Mouse (Mus musculus) forebrain, embryonic 12.5 days (tissue): ENCODE measurements at regions not wholly inside any gene's neighbourhood (a gene's known extent, or its start where the extent isn't known, plus 50 kb on each side); places are given as distances from the start of the nearest gene placed in this dataset.

Experiments used
- ATAC-seq: fragments of 200-750 bp; cut with Nextera tagmentation; 2 replicates; pipeline ENCODE4 v1.8.0; 2017; ENCODE audit warnings: moderate TSS enrichment; ENCODE audit not compliant: low FRiP score
- H3K27ac ChIP-seq: fragments of 300-500 bp; sonication (generic); 2 replicates; pipeline ENCODE4 v1.5.1; 2016; ENCODE audit warnings: mild to moderate bottlenecking
- H3K27me3 ChIP-seq: fragments of 300-500 bp; sonication (generic); 2 replicates; pipeline ENCODE4 v1.6.1; 2016; ENCODE audit warnings: mild to moderate bottlenecking
- H3K36me3 ChIP-seq: fragments of 300-500 bp; sonication (generic); replicated peaks from 2 replicates; pipeline ENCODE4 v1.6.1; 2016; ENCODE audit warnings: mild to moderate bottlenecking
- H3K4me1 ChIP-seq: fragments of 300-500 bp; sonication (generic); 2 replicates; pipeline ENCODE4 v1.6.1; 2016
- H3K4me2 ChIP-seq: fragments of 300-500 bp; sonication (generic); 2 replicates; pipeline ENCODE4 v1.6.1; 2016; ENCODE audit warnings: mild to moderate bottlenecking, moderate library complexity
- H3K4me3 ChIP-seq: fragments of 300-500 bp; sonication (generic); replicated peaks from 2 replicates; pipeline ENCODE4 v1.5.1; 2016; ENCODE audit warnings: mild to moderate bottlenecking
- H3K9ac ChIP-seq: fragments of 300-500 bp; sonication (generic); 2 replicates; pipeline ENCODE4 v1.6.1; 2016; ENCODE audit warnings: mild to moderate bottlenecking
- H3K9me3 ChIP-seq: fragments of 300-500 bp; sonication (generic); 2 replicates; pipeline ENCODE4 v1.6.1; 2016
- WGBS: fragments of 180-500 bp; shearing (Covaris S2); methylation state at CpG from one replicate; pipeline ENCODE4 v1.1.7; 2016; 5-methylcytosine and 5-hydroxymethylcytosine counted together

DNA sequence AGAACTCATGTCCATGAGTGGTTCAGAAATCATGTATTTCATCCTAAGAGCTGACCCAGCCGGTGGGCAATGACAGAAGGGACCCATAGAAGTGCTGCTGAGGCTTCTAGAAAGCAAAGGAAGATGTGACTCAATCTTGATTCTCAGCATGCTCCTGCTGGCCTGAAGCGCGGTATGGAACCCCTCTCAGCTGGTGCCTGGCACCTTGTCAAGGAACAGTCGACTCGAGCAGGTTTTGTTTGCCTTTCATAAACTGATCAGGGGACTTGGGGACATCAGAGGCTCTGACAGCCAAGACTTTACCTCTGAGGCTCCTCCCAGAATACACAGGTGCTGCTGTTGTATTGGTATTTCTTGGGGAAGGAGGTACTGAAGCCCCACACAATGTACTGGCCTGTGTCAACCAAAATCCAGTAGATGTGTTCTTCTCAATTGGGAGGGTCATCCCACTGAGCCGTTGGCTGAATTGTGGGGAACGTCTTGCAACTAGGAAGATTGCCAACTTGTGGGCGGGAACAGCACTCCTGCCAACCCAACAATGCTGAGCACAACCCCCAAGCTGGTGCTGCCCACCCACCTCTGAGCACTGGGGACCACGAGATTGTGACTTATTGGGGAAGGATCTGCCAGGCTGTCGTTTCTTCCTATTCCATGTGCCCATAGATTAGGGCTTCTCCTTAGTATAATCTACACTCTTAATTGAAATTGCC is 344.4 kb downstream of the Bcl11a start:
- H3K27ac ChIP-seq, result no peak overlapping the region
- peaks cover 6% of the 10 kb centered on the region; the same call in 1 of the 2 replicates for H3K9me3 ChIP-seq
- no peak overlapping the region for H3K4me3 ChIP-seq
- no peak overlapping the region for H3K4me2 ChIP-seq
- 83% methylated on average over 10 of the region's 10 CpGs for WGBS
- H3K36me3 ChIP-seq, result no peaks in the 10 kb centered on the region
- ATAC-seq, result no peak
- H3K4me1 ChIP-seq, result peaks cover 4% of the 10 kb centered on the region; the same call in 1 of the 2 replicates
- no peak overlapping the region for H3K9ac ChIP-seq
- 0 out of 2 replicates have a peak, but pooled peaks cover 6% of the 10 kb centered on the region for H3K27me3 ChIP-seq

DNA sequence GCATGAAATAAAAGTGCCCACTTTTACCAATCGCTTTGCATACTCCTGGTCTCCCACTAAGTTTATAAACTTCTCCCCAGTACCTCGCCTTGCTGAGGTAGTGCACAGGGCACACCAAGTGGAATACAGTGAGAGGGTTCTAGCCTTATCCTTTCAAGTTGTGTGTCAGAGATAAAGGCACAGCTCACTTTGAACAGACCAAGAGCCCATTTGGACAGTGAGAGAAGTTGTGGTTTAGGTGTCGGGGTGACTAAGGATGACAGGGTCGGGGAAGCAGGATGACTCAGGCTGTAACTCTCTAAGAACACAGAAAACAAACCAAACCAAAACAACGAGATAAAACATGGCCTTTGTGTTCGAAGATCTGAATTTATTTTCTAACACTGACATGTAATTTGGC is 345.4 kb downstream of the Bcl11a start:
- Histone ChIP-seq H3K27me3 (0 out of 2 replicates have a peak, but pooled peaks cover 6% of the 10 kb centered on the region), H3K4me1 (peaks cover 14% of the 10 kb centered on the region), H3K4me3 (no peak overlapping the region), H3K9ac (no peak overlapping the region), H3K36me3 (no peaks in the 10 kb centered on the region), H3K9me3 (no peaks in the 10 kb centered on the region), H3K4me2 (no peak overlapping the region), H3K27ac (no peak overlapping the region)
- 91% methylated on average over 6 of the region's 6 CpGs for WGBS
- no peak for ATAC-seq

DNA sequence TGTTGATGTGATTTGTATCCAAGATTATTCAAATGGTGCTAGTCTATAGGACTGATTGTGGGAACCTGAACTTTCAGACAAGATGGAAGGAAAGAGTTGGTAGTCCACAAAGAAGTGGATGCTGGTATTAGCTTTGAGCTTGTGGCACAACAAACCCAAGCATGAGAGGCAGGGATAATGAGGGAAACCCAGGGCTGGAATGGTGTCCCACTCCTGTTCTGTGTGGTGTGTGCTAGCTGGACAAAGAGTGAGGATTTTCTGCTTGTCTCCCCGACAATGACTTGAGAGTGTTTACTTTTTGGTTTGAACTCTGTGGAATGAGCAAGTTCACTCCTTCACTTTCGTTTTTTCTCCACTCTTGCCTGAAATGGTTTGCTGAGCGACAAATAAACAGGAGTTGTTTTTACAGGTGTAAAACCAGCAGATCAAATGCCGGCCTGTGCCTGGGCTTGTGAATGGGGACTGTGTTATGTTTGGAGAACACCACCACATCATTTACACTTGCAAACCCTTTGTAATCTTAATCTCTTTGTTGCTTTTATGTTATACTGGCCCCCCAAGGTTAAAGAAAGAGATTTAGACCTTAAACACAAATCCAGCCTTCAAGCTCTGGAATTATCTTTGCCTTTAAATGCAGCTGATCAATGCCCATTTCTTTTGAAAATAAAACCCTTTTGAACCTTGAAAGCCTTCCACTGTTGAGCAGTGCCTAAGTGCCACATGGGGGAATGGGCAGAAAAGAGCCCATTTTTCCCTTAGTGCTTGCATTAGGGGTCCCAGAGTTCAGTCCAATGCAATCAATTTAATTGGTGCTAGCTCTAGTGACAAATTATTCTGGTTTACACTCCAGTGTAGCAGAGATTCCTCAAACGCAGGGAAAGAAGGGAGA is 349.4 kb downstream of the Bcl11a start:
- Histone ChIP-seq H3K4me2 (no peak overlapping the region), H3K9me3 (no peaks in the 10 kb centered on the region), H3K4me3 (no peak overlapping the region), H3K27me3 (0 out of 2 replicates have a peak, but pooled peaks cover 6% of the 10 kb centered on the region), H3K36me3 (no peaks in the 10 kb centered on the region), H3K4me1 (peaks cover 14% of the 10 kb centered on the region), H3K27ac (0 out of 2 replicates have a peak overlapping the region, but pooled peaks have one; percentile 2), H3K9ac (no peak overlapping the region)
- ATAC-seq, result peak; percentile 76
- WGBS, result 2% methylated on average over 5 of the region's 5 CpGs

DNA sequence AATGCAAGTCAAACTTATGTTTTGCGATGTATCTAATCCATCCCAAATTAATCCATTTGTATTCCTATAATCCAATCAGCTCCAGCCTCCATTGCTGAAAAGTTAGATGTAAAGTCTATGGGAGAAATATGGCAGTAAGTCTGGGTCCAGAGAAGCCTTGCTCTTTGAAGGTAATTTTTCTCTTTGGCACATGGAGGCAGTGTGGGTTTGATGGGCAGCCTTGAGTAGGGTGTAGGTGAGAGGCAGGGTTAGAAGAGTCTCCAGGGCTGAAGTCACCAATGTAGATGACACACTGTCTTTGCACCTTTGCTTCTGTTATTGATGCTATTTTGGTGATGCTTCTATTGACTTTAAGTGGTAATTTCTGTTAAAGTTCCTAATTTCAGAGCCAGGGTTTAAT is 370.8 kb downstream of the Bcl11a start:
- no peaks in the 10 kb centered on the region for H3K9me3 ChIP-seq
- 90% methylated on average over 1 of the region's 1 CpGs for WGBS
- H3K4me1 ChIP-seq, result peaks cover 11% of the 10 kb centered on the region
- no peak overlapping the region for H3K27ac ChIP-seq
- no peaks in the 10 kb centered on the region for H3K27me3 ChIP-seq
- no peak overlapping the region for H3K9ac ChIP-seq
- no peak overlapping the region for H3K4me2 ChIP-seq
- ATAC-seq, result no peak
- no peaks in the 10 kb centered on the region for H3K36me3 ChIP-seq
- H3K4me3 ChIP-seq, result no peak overlapping the region

DNA sequence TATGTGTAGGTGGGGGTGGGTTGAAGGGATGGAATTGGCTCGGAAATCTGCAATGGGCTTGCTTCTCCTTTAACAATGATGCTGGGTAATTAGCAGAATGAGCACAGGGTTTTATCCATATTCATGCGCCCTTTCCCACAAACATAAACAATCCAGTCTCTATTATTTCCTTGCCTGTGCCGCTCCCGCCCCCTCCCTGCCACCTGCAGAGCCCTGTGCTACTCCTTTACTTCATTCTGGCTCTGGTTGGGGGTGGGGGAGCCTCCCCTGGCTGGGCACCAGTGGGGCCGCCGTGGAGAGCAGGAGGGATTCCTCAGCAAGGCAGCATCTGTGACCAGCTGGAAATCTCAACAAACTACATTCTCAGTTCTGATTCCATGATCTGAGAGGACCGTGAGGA is 374.4 kb downstream of the Bcl11a start:
- ATAC-seq, result peak; percentile 92
- H3K4me2 ChIP-seq, result peak overlapping the region; percentile 34
- no peaks in the 10 kb centered on the region for H3K36me3 ChIP-seq
- no peak overlapping the region for H3K4me3 ChIP-seq
- 0 out of 2 replicates have a peak overlapping the region, but pooled peaks have one; percentile 26 for H3K27ac ChIP-seq
- H3K4me1 ChIP-seq, result peaks cover 11% of the 10 kb centered on the region
- H3K9ac ChIP-seq, result no peak overlapping the region
- H3K27me3 ChIP-seq, result no peaks in the 10 kb centered on the region
- no peaks in the 10 kb centered on the region for H3K9me3 ChIP-seq
- 7% methylated on average over 7 of the region's 7 CpGs for WGBS

GRCm38 (mm10) chr11:24464642-24465041 is 386.8 kb downstream of the Bcl11a start:
- WGBS, result 79% methylated on average over 4 of the region's 4 CpGs
- H3K9ac ChIP-seq, result no peak overlapping the region

DNA sequence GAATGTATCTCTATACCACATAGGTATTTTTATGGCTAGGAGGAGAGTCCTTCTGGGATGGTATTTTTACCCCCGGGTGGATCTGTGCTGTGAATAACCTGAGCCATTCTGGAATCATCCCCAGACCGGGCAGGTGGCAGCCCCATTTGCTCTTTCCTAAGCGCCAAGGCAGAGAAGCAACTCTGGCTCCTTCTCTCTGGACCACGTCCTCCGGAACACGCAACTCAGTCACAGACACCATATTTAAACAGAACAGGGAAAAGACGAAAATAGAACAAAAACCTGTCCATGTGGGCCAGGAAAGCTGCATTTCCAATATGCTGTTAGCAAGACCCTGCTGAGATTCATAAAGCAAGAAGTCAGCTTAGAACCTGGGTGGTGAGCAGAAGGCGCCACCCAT is 389.6 kb downstream of the Bcl11a start:
- H3K4me2 ChIP-seq, result no peak overlapping the region
- no peaks in the 10 kb centered on the region for H3K9me3 ChIP-seq
- H3K36me3 ChIP-seq, result no peaks in the 10 kb centered on the region
- no peak overlapping the region for H3K4me3 ChIP-seq
- 94% methylated on average over 8 of the region's 8 CpGs for WGBS
- no peak overlapping the region for H3K9ac ChIP-seq
- ATAC-seq, result no peak
- H3K27me3 ChIP-seq, result no peaks in the 10 kb centered on the region
- no peaks in the 10 kb centered on the region for H3K4me1 ChIP-seq
- no peak overlapping the region for H3K27ac ChIP-seq

More at GRCm38 (mm10) chr11:24464642-24465041, 386.8 kb downstream of the Bcl11a start:
- H3K36me3 ChIP-seq, result no peaks in the 10 kb centered on the region
- H3K4me2 ChIP-seq, result no peak overlapping the region
- no peaks in the 10 kb centered on the region for H3K27me3 ChIP-seq
- no peak for ATAC-seq
- no peak overlapping the region for H3K27ac ChIP-seq
- no peak overlapping the region for H3K4me3 ChIP-seq
- H3K9me3 ChIP-seq, result no peaks in the 10 kb centered on the region
- H3K4me1 ChIP-seq, result no peaks in the 10 kb centered on the region

GRCm38 (mm10) chr11:24470469-24470868 is 392.6 kb downstream of the Bcl11a start:
- ATAC-seq, result no peak
- no peak overlapping the region for H3K4me2 ChIP-seq
- H3K27me3 ChIP-seq, result no peaks in the 10 kb centered on the region
- no peak overlapping the region for H3K4me3 ChIP-seq
- H3K36me3 ChIP-seq, result no peaks in the 10 kb centered on the region
- no peak overlapping the region for H3K27ac ChIP-seq
- H3K9me3 ChIP-seq, result no peaks in the 10 kb centered on the region
- H3K4me1 ChIP-seq, result no peaks in the 10 kb centered on the region
- no peak overlapping the region for H3K9ac ChIP-seq

GRCm38 (mm10) chr11:24472617-24473367 is 394.9 kb downstream of the Bcl11a start:
- WGBS, result 83% methylated on average over 8 of the region's 8 CpGs
- no peaks in the 10 kb centered on the region for H3K36me3 ChIP-seq
- H3K27me3 ChIP-seq, result no peaks in the 10 kb centered on the region

DNA sequence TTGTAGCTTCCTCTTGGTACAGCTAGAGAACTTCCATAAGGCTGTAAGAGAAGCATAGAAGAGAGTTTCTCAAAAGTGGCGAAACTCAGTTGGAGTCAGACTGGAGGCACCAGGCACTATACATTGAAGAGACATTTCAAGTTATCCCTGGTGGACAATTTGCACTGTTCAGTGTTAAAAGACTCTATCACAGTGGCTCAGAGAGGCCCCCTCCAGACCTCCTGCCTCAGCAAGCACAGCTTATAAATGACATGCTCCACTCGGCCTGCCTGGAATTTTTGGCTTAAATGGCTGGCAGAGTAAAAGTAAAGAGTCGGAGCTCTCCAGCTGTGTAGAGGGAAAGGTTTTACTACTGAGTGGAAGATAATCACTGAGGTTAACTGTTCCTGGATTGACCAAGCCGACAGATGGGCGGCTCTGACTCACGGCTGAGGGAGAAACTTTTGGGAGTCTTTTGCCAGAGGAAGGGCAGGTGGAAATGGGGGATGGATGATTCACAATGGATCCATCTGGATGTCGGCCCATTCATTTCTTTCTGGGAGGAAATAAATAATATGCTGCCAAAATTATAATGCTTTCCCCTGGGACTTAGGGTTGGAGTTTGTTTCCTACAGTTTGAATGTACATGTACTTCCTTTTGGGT is 395.6 kb downstream of the Bcl11a start:
- no peak overlapping the region for H3K9ac ChIP-seq

More at GRCm38 (mm10) chr11:24472617-24473367, 394.9 kb downstream of the Bcl11a start:
- Histone ChIP-seq H3K4me3 (no peak overlapping the region), H3K27ac (no peak overlapping the region), H3K4me1 (no peaks in the 10 kb centered on the region), H3K9me3 (no peaks in the 10 kb centered on the region), H3K4me2 (no peak overlapping the region), H3K9ac (no peak overlapping the region)
- ATAC-seq, result no peak

DNA sequence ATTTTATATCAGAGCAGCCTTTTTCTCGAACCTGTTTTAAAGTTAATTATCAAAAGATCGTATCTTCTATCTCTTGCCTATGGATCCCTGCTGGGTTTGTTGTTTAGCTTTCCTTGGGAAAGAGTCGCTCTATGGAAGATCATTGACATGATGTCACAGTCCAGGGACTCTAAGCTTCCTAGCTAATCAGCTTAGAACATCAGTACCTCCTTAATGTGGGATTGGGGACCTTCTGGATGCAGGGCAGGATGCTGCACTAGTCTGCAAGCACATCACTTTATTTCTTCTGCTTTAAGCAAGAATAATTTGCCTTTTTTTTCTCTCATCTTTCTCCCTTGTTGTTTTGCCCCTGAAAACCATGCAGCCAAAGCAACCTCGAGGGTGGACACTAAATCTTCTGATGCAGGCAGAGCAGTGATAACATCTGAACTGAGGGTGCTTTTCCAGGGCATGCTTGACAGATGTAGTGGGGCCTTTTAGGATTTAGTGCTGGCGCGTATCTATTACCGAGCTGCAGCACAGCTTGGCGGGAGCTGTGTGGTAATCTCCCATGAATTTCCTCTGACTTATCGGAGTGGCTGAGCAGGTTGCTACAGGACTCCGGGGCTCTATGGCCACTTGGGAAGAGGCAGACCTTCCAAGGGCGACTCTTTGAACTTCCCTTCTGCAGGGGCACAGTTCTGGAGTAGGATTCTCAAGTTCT is 425.0 kb downstream of the Bcl11a start:
- no peaks in the 10 kb centered on the region for H3K4me1 ChIP-seq
- 0 out of 2 replicates have a peak, but pooled peaks cover 4% of the 10 kb centered on the region for H3K27me3 ChIP-seq
- H3K9ac ChIP-seq, result no peak overlapping the region
- no peak for ATAC-seq
- H3K9me3 ChIP-seq, result no peaks in the 10 kb centered on the region
- H3K4me2 ChIP-seq, result no peak overlapping the region
- 37% methylated on average over 11 of the region's 11 CpGs for WGBS
- H3K36me3 ChIP-seq, result no peaks in the 10 kb centered on the region
- no peak overlapping the region for H3K4me3 ChIP-seq
- no peak overlapping the region for H3K27ac ChIP-seq

More for the DNA sequence above, 395.6 kb downstream of the Bcl11a start:
- no peaks in the 10 kb centered on the region for H3K4me1 ChIP-seq
- no peak overlapping the region for H3K27ac ChIP-seq
- H3K36me3 ChIP-seq, result no peaks in the 10 kb centered on the region
- no peaks in the 10 kb centered on the region for H3K9me3 ChIP-seq
- ATAC-seq, result no peak
- no peak overlapping the region for H3K4me3 ChIP-seq
- H3K4me2 ChIP-seq, result no peak overlapping the region
- no peaks in the 10 kb centered on the region for H3K27me3 ChIP-seq
- 46% methylated on average over 7 of the region's 7 CpGs for WGBS
